Comparison of ENCODE assay signal across 9 mouse cellular contexts in genomic region chr17:25256140-25256754, GRCm38 (mm10). TPM values are rescaled to one million over a fixed set of nuclear protein-coding genes. Genes with fewer than 3 reads are reported as not detected.
DNase-seq lines count a peak whose midpoint lies in the region; ATAC-seq and TF ChIP-seq lines count a peak whose summit lies in the region.
"Had no signal": no experiment of that assay in that cellular context is flagged by ENCODE, and none has a peak within 500 bp of the region (broad histone marks: within the 10 kb centered on the region; RNA-seq: fewer than 3 reads in every experiment).

Baiap3 (minus strand) TSS chr17:25256364.

- DNase-seq in heart, adult 18-20 months, result no peak
- DNase-seq in ZHBTc4 (ENCODE audit: low read depth, low spot score) (peak; percentile 46), adipocyte (ENCODE audit: low spot score) (no peak)
- no peak for DNase-seq in limb, embryonic 14.5 days (ENCODE audit: low spot score)
- DNase-seq in urinary bladder, postnatal 4 days (ENCODE audit: low spot score in 2 of 2), result no peak

- H3K4me2 ChIP-seq in heart, embryonic 15.5 days, result peak within 1 kb of the TSS; percentile 70
- peak within 1 kb of the TSS; percentile 35 for H3K4me2 ChIP-seq in forebrain, embryonic 15.5 days (replicated peaks)
- H3K4me2 ChIP-seq in limb, embryonic 14.5 days (replicated peaks; ENCODE audit: low read depth, low read length, severe bottlenecking), result peak within 1 kb of the TSS; percentile 65
- peak within 1 kb of the TSS; percentile 57 for H3K4me2 ChIP-seq in neural tube, embryonic 13.5 days

- H3K9ac ChIP-seq in heart, embryonic 15.5 days, result peak within 1 kb of the TSS; percentile 40
- 0 out of 2 replicates have a peak within 1 kb of the TSS, but pooled peaks have one; percentile 3 for H3K9ac ChIP-seq in forebrain, embryonic 15.5 days (replicated peaks)
- peak within 1 kb of the TSS; percentile 47 for H3K9ac ChIP-seq in limb, embryonic 14.5 days (ENCODE audit: low read depth, low read length, severe bottlenecking)
- peak within 1 kb of the TSS; percentile 60 for H3K9ac ChIP-seq in neural tube, embryonic 13.5 days

- peak within 1 kb of the TSS; percentile 41 for H3K4me3 ChIP-seq in heart, embryonic 15.5 days
- peak within 1 kb of the TSS; percentile 25 for H3K4me3 ChIP-seq in forebrain, embryonic 15.5 days
- peak within 1 kb of the TSS; percentile 37 for H3K4me3 ChIP-seq in limb, embryonic 14.5 days (replicated peaks; ENCODE audit: low read length)
- peak within 1 kb of the TSS; percentile 31 for H3K4me3 ChIP-seq in neural tube, embryonic 13.5 days

- ATAC-seq in heart, embryonic 15.5 days (replicated peaks; ENCODE audit: insufficient number of reproducible peaks, insufficient read depth, low FRiP score, low read depth), result 0 out of 2 replicates have a peak, but pooled peaks have one; percentile 34
- no peak; the same call in 1 of the 2 replicates for ATAC-seq in forebrain, embryonic 15.5 days (replicated peaks)
- ATAC-seq in limb, embryonic 14.5 days (ENCODE audit: low FRiP score, low read depth), result no peak
- ATAC-seq in neural tube, embryonic 13.5 days (ENCODE audit: low read depth), result peak; percentile 16; the same call in 1 of the 2 replicates

- H3K36me3 ChIP-seq in heart, embryonic 15.5 days, result peaks cover 10% of the 10 kb centered on the region
- peaks cover 14% of the 10 kb centered on the region for H3K36me3 ChIP-seq in forebrain, embryonic 15.5 days
- peaks cover 17% of the 10 kb centered on the region for H3K36me3 ChIP-seq in limb, embryonic 14.5 days (ENCODE audit: control insufficient read depth, insufficient read depth, low read length)
- peaks cover 18% of the 10 kb centered on the region for H3K36me3 ChIP-seq in neural tube, embryonic 13.5 days

- H3K27ac ChIP-seq in heart, embryonic 15.5 days, result no peak within 1 kb of the TSS
- no peak within 1 kb of the TSS for H3K27ac ChIP-seq in forebrain, embryonic 15.5 days (replicated peaks)
- H3K27ac ChIP-seq in limb, embryonic 14.5 days (replicated peaks; ENCODE audit: low read depth, low read length), result no peak within 1 kb of the TSS
- no peak within 1 kb of the TSS for H3K27ac ChIP-seq in neural tube, embryonic 13.5 days (replicated peaks)

- no peak for TF ChIP-seq POLR2A in limb, embryonic 14.5 days (IDR thresholded peaks at IDR 0.05; ENCODE audit: borderline replicate concordance, extremely low read depth, insufficient read depth, insufficient read length)

- peaks cover 51% of the 10 kb centered on the region for H3K27me3 ChIP-seq in heart, embryonic 15.5 days
- H3K27me3 ChIP-seq in forebrain, embryonic 15.5 days, result peaks cover 23% of the 10 kb centered on the region
- peaks cover 26% of the 10 kb centered on the region for H3K27me3 ChIP-seq in limb, embryonic 14.5 days (ENCODE audit: control insufficient read depth, insufficient read depth, low read length)
- H3K27me3 ChIP-seq in neural tube, embryonic 13.5 days, result peaks cover 37% of the 10 kb centered on the region

- WGBS in heart, embryonic 15.5 days, result 3% methylated on average over 35 of the region's 35 CpGs
- WGBS in forebrain, embryonic 15.5 days, result 3% methylated on average over 35 of the region's 35 CpGs
- 7% methylated on average over 15 of the region's 35 CpGs for WGBS in limb, embryonic 14.5 days
- WGBS in neural tube, embryonic 13.5 days, result 5% methylated on average over 31 of the region's 35 CpGs

- H3K4me1 ChIP-seq in heart, embryonic 15.5 days (replicated peaks), result peaks cover 13% of the 10 kb centered on the region
- H3K4me1 ChIP-seq in forebrain, embryonic 15.5 days, result peaks cover 19% of the 10 kb centered on the region
- peaks cover 8% of the 10 kb centered on the region for H3K4me1 ChIP-seq in limb, embryonic 14.5 days (ENCODE audit: control insufficient read depth, insufficient read depth, low read length)
- H3K4me1 ChIP-seq in neural tube, embryonic 13.5 days (replicated peaks), result peaks cover 47% of the 10 kb centered on the region

- no peaks in the 10 kb centered on the region for H3K9me3 ChIP-seq in heart, embryonic 15.5 days (replicated peaks)
- no peaks in the 10 kb centered on the region for H3K9me3 ChIP-seq in forebrain, embryonic 15.5 days
- H3K9me3 ChIP-seq in limb, embryonic 14.5 days (ENCODE audit: control insufficient read depth, low read length), result no peaks in the 10 kb centered on the region
- no peaks in the 10 kb centered on the region for H3K9me3 ChIP-seq in neural tube, embryonic 13.5 days
- H3K9me3 ChIP-seq: G1E had no signal

RNA-seq across cellular contexts. Expression of gene Baiap3, which starts in this region (rescaled TPM):
- polyA plus RNA-seq in heart, embryonic 15.5 days (2015; fragmentation: Nextera tagmentation; extraction: Ambion mirVana), result 0.34 and 1.7 TPM in 2 replicates
- total RNA-seq in heart, adult 18-20 months (2021), result 1 to 10 TPM in 1 of 2 experiments, under 1 TPM in 1; 0.62 to 1.3 TPM
- polyA plus RNA-seq in forebrain, embryonic 15.5 days (2015; fragmentation: Nextera tagmentation; extraction: Ambion mirVana), result 7.2 and 10.1 TPM in 2 replicates
- polyA plus RNA-seq in limb, embryonic 14.5 days (2012; rRNA removed), result 1.5 and 1.9 TPM in 2 replicates
- polyA plus RNA-seq in limb, embryonic 14.5 days (2014; fragmentation: Nextera tagmentation; extraction: Ambion mirVana), result 0.89 and 1.5 TPM in 2 replicates
- polyA plus RNA-seq in neural tube, embryonic 13.5 days (2015; fragmentation: Nextera tagmentation; extraction: Ambion mirVana), result 3.7 and 3.8 TPM in 2 replicates
- polyA plus RNA-seq: G1E had no signal

Comparison
In these comparisons a context has a peak if more than half of its experiments do, and no peak if none do; other contexts are left out.
1. ATAC-seq: peak in heart, embryonic 15.5 days (single experiment) and neural tube, embryonic 13.5 days (single experiment); none in forebrain, embryonic 15.5 days (single experiment) and limb, embryonic 14.5 days (single experiment).
2. H3K9ac ChIP-seq: peak in every context shown above with its lines; median percentile 60 in neural tube, embryonic 13.5 days; 47 in limb, embryonic 14.5 days; 40 in heart, embryonic 15.5 days; 3 in forebrain, embryonic 15.5 days.
3. Peak in every context shown above with its lines, with median percentiles within 50 percentile points of each other: H3K4me2 ChIP-seq and H3K4me3 ChIP-seq.